Mouse (Mus musculus) brain, embryonic 14.5 days (tissue): Measurements from ENCODE around the gene Tbxa2r. TPM values are rescaled to one million over a fixed set of nuclear protein-coding genes. Genes with fewer than 3 reads are reported as not detected.

Experiments
- DNase-seq: peaks from one replicate; pipeline ENCODE4 v3.0.0-alpha.2; 2011; ENCODE audit warnings: low read depth
- CTCF ChIP-seq: fragments of 200-500 bp; IDR thresholded peaks from 2 replicates; pipeline ENCODE4 v1.5.1; 2012; ENCODE audit warnings: inconsistent platforms, mild to moderate bottlenecking, moderate library complexity, borderline replicate concordance; ENCODE audit not compliant: insufficient read depth, insufficient read length; ENCODE audit errors: extremely low read depth
- POLR2A ChIP-seq: fragments of 200-500 bp; IDR thresholded peaks from 2 replicates; pipeline ENCODE4 v1.6.1; 2012; ENCODE audit warnings: mild to moderate bottlenecking, inconsistent platforms, borderline replicate concordance; ENCODE audit not compliant: poor library complexity, insufficient read depth, insufficient read length, severe bottlenecking; ENCODE audit errors: extremely low read depth
- polyA plus RNA-seq: library from polyadenylated mRNA; depleted of rRNA; stranded (reverse); fragments of >200 nt; gene quantifications from 2 replicates; pipeline ENCODE4 v1.2.3, GENCODE M21; 2012

The Tbxa2r gene
- polyA plus RNA-seq, 1 experiment: 5.3 TPM

DNA sequence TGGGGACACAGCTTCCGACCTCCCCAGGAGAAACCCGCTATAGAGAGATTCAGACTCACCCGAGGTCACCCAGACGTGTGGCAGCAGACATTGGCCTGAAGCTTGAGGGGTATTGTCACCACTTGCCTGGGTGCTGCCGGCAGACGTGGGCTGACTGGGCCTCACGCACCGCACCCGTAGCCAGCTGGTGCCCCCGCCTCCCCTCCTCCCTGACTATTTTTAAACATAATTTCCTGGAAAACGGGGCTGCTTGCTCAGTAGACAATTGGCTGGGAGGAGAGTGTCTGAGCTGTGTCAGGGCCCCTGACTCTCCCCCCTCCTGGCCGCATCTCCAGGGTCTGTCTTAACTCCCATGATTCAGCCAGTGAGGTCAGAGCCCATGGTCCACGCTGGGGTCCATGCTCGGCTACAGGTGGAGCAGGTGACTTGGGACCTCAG lies 25.7 kb upstream of the Tbxa2r start:
- TF ChIP-seq POLR2A (no peak), CTCF (no peak)
- DNase-seq: no peak

DNA sequence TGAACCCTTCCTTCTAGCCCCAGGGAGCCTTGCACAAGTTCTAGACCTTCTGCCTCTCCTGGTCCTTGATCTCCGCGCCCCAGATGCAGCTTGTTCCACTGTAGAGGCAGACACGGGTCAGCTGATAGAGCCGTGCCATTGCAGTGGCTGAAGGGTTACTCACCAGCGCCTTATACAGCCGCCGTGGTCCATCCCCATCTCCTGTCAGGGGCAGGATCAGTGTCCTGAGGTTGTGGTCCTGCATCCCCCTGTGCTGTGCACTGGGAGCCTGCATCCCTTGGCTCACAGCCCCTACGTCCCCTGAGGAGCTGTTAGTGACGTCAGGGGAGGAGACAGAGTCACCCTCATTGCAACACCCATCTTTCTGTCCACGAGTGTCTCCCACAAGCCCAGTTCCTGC lies 25.3 kb upstream of the Tbxa2r start:
- DNase-seq: no peak
- TF ChIP-seq POLR2A: no peak
- TF ChIP-seq CTCF: no peak

DNA sequence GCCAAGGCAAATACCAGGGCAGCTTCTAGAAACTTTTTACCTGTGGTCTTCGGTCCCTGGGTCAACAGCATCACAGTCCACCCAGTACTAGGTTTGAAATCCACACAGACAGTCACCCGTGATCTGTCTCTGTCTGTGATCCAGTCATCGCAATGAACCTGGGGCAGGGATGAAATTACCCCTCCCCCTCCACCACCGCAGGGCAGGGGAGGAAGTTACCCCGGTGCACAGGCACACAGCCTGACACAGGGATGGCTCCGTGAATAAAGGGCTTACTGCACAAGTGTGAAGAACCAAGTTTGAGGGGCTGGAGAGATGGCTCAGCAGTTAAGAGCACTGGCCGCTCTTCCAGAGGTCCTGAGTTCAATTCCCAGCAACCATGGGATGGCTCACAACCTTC lies 24.8 kb upstream of the Tbxa2r start:
- TF ChIP-seq CTCF (no peak), POLR2A (no peak)
- DNase-seq: no peak

DNA sequence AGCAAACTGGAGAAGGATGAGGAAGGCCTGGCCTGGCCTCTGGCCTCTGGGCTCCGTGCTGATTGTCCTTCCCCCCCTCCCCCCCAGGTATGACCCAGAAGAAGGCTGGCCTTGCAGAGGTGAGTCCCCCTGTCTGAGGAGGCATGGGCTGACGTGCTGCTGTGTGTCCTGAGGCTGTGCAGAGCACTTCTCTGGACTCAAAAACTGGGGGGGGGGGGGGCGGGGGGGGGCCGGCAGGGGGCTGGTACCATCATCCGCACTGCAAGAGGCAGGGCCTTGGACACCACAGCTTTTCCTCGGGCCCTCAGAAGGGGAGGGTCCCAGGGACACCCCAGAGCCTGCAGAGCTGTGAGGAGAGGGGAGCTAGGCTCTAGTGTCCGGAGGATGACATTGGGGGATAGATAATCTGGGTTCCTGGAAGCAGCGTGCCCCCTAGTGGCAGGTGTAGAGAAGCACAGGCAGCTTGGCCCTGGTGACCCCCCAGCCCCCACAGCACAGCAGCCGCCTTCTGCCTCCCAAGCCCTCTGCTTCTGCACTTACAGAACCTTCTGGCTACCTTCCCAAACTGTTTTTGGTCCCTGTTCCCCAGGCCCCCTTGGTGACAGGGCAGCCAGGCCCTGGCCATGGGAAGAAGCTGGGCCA lies 23.8 kb upstream of the Tbxa2r start:
- DNase-seq: peak; percentile 40
- TF ChIP-seq POLR2A: no peak
- TF ChIP-seq CTCF: peak; percentile 74

DNA sequence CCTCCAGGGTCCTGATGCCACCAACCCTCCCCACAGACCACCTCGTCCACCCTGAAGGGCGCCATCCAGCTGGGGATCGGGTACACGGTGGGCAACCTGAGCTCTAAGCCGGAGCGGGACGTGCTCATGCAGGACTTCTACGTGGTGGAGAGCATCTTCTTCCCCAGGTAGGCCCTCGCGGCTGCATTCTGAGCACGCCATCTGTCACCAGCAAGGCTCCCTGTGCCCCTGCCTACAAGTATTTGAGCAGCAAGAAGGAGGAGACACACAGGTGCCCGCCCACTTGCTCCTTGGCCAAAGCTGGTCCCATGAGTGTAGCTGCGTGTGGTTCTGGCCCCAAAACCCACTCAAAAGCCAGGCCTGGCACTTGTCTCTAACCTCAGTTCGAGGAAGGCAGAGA lies 22.9 kb upstream of the Tbxa2r start:
- DNase-seq: no peak
- TF ChIP-seq POLR2A: no peak
- TF ChIP-seq CTCF: no peak

DNA sequence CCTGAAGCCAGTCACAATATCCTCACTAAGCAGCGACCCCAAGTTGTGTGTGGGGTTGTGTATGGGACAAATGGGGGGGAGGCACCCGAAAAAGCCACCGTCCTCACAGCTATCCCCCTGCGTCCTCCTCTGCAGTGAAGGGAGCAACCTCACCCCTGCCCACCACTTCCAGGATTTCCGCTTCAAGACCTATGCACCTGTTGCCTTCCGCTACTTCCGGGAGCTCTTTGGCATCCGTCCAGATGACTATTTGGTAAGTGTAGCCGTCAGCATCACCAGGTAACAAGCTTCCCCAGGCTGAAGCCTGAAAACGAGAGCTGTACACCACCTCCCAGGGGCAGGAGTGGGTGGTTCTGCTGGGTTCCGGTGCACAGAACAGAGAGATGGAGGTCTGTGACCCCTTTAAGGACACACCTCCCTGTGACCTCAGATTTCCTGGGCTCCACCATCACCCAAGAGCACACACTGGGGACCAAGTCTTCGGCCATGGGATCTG lies 22.3 kb upstream of the Tbxa2r start:
- no peak for DNase-seq
- TF ChIP-seq CTCF: no peak
- no peak for TF ChIP-seq POLR2A

DNA sequence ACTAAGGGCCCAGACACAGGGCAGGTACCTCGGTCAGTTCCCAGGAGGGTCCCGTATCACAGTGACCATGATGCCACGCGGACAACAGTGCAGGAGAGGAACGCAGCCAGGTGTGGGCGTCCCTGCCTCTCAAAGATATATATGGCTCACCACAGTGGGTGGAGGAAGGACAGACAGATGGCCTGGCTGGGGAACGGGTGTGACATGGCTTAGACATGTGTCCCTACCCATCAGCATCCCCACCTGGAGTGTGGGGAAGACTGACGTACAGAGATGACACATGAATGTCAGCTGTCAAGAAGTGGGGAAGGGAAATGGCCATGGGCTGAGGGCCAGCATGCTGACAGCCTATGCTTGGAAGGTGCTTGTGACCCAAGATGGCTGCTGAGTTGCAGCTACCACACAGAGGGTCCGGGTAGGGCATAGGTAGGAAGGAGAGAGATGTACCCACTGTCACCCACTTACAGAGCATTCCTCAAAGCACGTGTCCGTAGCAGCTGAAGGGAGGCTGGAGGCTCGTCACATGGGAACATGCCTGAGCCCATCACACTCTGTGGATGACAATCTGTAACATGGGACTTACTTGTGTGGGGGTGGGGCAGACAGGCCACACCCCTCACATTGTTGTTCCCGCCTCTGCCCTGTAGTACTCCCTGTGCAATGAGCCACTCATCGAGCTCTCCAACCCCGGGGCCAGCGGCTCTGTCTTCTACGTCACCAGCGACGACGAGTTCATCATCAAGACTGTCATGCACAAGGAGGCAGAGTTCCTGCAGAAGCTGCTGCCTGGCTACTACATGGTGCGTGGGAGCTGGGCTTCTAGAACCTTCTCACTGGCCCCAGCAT lies 21.5 kb upstream of the Tbxa2r start:
- no peak for DNase-seq
- TF ChIP-seq POLR2A: no peak
- no peak for TF ChIP-seq CTCF

DNA sequence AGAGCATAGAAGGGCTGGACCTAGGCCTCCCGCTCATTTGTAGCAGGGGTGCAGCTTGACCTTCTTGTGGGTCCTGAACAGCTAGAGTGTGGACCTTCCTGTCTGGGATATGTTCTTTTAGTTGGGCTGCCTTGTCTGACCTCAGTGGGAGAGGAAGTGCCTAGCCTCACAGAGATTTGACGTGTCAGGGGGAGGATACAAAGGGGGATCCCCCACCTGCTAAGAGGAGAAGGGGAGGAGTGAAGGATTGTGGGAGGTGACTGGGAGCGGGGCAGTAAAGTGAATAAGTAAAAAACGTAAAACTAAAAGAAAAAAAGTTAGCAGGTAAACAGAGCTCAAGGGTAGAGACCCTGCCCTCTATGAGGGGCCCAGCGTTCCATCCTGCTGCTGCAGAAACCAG lies 19.0 kb upstream of the Tbxa2r start:
- no peak for DNase-seq
- TF ChIP-seq POLR2A (no peak), CTCF (no peak)

DNA sequence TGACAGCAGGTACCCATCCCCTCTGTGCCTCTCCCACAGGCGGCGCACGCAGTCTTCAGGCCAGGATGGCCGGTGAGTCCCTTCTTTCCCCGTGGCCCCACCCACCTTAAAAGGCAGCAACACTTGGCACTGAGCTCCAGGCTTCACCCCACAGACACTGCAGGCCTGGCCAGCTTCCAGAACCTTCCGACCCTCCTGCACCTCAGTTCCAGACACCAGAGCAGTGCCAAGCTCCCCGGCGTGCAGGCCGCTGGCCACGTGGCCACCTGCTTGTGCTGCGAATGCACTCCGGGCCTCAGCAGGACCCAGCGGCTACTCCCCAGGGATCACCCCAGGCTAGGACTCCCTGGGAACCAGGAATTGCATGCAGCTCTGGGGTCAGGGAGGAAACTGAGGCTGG lies 14.9 kb upstream of the Tbxa2r start:
- TF ChIP-seq POLR2A (no peak), CTCF (no peak)
- no peak for DNase-seq

DNA sequence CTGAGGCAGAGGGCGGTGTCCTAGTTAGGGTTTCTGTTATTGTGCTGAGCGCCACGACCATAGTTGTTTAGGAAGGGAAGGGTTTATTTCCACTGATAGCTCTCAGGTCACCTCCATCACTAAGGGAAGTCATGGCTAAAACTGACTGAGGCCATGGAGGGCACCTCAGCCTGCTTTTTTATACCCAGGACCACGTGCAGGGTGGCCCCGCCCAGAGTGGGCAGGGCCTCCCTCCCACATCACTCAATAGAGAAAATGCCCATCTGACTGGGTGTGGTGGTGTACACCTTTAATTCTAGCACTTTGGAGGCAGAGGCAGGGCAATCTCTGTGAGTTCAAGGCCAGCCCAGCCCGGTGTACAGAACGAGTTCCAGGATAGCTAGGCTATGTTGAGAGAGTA lies 14.3 kb upstream of the Tbxa2r start:
- no peak for TF ChIP-seq POLR2A
- TF ChIP-seq CTCF: no peak
- DNase-seq: no peak

DNA sequence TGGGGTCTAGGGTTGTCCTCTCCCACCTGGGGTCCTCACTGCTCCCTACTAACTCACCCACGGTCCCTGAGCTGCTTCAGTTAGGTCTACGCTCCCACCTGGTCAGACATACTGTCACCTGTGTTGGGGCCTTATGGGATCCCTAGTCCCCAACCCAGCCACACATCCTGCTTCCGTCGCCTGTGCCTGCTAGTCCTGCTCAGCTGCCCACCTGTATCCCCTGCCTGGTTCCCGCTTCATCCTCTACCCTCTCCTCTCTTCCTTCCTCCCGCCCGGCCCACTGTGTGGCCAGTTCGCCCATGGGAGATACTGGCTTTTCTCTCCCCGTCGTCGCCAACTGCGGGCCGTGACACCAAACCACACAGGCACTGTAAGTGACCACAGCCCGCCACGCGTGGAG lies 12.9 kb upstream of the Tbxa2r start:
- no peak for TF ChIP-seq POLR2A
- TF ChIP-seq CTCF: no peak

DNA sequence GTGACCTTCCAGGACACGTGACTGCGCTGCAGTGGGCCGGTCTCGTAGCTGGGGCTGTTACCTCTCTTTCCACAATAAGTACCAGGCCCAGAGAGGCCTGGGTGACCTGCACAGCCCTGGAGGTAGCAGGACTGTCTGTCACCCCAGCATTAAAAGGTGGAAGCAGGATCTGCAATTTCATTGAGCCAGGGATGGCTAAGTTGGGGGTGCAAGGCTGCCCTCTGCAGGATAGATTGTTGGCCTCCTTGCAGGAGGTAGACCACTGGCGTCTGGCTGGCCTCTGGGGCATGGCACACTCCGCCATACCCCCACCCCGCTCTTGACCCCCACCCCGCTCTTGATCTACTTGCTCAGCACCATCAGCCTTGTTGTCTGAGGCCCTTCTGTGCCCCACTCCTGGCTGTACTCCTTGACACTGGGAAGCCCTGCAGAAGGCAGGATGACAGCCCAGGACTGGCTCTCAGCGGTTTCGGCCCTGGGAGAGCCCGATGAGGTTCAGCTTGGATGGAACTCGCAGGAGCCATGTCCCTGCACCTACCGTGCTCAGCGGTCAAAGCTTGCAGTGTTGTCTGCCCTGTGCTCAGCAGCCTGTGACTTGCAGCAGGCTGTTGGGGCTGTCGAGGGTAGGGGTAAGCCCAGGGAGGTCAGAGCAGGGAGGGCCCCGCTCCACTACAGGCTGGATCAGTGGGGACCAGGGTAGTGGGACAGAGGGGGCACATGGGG lies 12.0 kb upstream of the Tbxa2r start:
- peak; percentile 40 for DNase-seq
- TF ChIP-seq CTCF (peak; percentile 55; the same call in 1 of the 2 replicates), POLR2A (no peak)

More for the DNA sequence above, 12.9 kb upstream of the Tbxa2r start:
- DNase-seq: no peak

DNA sequence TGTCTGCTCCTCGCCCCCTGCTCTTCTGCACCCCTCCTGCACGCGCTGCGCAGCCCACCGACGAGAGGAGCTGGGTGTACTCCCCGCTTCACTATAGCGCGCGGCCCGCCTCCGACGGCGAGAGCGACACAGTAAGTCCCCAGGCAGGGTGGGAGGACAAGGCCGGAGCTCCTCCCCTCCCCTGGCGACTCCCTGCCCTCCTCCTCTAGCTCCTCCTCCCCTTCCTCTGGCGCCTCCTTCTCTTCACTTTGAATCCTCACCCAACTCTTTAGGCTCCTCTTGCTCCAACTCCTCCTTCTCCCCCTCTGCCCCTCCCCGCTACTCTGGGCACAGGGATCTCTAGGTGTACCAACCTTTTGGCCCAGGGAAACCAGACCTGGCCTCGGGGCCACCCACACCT lies 11.3 kb upstream of the Tbxa2r start:
- peak; percentile 35 for DNase-seq
- TF ChIP-seq POLR2A: no peak
- TF ChIP-seq CTCF: no peak
